Mouse (Mus musculus): ENCODE measurements around the gene Higd1c.
A peak's percentile ranks its signal among the peaks of the same experiment; 100 is the strongest.
"Not testable (repeated sequence)": the region's sequence is repeated elsewhere in the genome, so short reads cannot be mapped to it uniquely, and the experiment has no call there.

Gene Higd1c

GRCm38 (mm10) chr15:100410918-100411672 is 46.8 kb downstream of the Higd1c start:
- DNase-seq (ENCODE audit: low read depth, low spot score) = no peak

GRCm38 (mm10) chr15:100411731-100412130 is 47.4 kb downstream of the Higd1c start:
- no peak for DNase-seq (ENCODE audit: low read depth, low spot score)

- DNase-seq (ENCODE audit: low read depth, low spot score) = no peak
These were observed 49.0 kb downstream of the Higd1c start for GRCm38 (mm10) chr15:100413306-100413705.

GRCm38 (mm10) chr15:100414011-100414410 is 49.7 kb downstream of the Higd1c start:
- DNase-seq (ENCODE audit: low read depth, low spot score) = no peak

DNA sequence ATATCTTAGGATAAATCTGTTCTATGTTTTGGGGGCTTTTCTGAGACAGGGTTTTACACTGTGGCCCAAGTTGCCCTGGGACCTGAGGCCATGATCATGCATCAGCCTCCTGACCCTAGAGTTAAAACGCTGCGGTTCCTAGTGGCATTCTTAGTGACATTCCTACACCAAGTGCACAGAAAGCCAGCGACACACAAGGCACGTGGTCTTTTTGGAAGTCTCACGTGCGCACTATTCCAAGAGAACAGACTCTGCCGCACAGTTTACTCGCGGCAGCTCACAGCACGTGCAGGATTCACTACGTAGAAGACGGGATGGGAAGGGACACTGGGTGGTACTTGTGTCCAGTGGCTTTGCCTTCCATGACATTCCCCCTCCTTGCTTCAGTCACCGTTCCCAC is 50.6 kb downstream of the Higd1c start:
- no peak for DNase-seq (ENCODE audit: low read depth, low spot score)

- no peak for DNase-seq (ENCODE audit: low read depth, low spot score)
These were observed 51.3 kb downstream of the Higd1c start for GRCm38 (mm10) chr15:100415684-100416083.

- no peak for DNase-seq (ENCODE audit: low read depth, low spot score)
These were observed 53.6 kb downstream of the Higd1c start for GRCm38 (mm10) chr15:100417854-100418450.

DNA sequence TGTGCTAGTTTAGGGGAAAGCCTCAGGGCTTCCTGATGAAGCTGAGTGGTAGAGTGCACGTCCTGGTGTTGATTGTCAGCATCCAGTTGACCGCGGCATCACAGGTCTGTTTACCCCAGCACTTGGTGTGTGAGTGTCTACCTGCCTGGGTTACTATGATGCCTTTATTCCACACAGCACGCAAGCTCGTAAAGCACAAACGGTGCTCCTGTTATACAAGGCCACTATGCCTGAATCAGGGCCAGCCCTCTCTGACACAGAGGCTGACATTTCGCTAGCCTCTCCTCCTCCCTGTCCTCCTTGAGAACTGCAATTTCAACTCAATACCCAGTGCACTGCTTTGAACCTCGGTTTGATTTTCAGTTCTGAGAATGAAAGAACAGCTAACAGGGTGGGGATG is 55.0 kb downstream of the Higd1c start:
- DNase-seq (ENCODE audit: low read depth, low spot score) = no peak

DNA sequence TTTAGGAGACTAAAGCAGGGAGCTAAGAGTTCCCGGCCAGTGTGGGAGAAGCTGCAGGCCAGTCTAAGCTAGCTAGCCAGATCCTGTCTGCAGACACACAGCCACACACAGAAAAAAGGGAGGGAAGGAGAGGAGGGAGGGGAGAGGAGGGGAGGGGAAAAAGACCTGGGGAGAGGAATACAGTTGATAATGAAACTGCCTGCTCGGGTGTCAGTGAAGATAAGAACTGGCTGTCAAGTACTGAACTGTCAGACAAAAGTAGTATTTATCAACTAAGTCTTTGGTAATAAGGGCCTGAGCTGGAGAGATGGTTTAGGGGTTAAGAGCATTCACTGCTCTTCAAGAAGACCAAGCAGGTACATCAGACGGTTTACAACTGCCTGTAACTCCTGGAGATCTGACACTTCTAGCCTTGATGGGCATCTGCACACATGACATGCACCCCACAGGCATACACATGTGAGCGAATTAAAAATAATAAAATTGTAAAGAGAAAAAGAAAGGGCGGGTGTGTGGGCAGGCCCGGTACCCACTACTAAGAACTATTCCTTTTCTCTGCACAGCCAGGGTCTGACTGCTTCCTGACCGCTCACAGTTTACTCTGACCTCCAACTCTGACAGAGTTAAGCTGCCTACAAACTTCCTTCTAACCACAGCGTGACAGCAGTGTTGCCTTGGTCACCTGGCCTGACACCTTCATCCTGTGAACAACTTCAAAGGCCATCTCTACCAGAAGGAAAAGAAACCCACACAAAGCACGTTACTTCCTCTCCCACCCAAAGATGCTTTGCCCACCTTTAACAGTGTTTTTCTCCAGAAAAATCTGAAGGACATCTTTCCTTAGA is 55.8 kb downstream of the Higd1c start:
- DNase-seq (ENCODE audit: low read depth, low spot score) = no peak

GRCm38 (mm10) chr15:100421059-100421757 is 56.9 kb downstream of the Higd1c start:
- DNase-seq (ENCODE audit: low read depth, low spot score) = no peak

DNA sequence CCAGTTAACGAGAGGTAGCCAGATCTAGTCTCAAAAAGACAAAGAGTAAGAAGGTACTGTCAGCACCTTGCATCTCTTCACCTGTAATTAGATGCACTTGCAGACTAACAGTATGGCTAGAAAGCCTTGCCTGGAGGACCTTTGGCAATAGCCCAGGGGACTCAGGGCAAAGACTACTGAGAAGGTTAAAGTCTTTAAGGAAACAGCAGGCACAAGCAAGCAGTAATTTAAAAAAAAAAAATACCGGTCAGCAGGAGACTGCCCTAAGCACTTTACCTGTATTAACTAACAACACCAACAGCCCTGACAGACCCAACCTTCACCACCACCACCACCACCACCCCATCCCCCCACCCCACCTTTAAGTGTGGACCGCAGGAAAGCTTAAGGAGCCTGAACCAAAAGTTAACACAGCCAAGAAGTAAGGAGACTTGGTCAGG is 57.4 kb downstream of the Higd1c start, which contains the start of gene Gm5475:
TSS of gene Gm5475 (plus strand) at position 390 of the 440 bp plus-strand sequence.
- not testable (repeated sequence) for DNase-seq (ENCODE audit: low read depth, low spot score)

GRCm38 (mm10) chr15:100422476-100422875 is 58.1 kb downstream of the Higd1c start:
- no peak for DNase-seq (ENCODE audit: low read depth, low spot score)

DNA sequence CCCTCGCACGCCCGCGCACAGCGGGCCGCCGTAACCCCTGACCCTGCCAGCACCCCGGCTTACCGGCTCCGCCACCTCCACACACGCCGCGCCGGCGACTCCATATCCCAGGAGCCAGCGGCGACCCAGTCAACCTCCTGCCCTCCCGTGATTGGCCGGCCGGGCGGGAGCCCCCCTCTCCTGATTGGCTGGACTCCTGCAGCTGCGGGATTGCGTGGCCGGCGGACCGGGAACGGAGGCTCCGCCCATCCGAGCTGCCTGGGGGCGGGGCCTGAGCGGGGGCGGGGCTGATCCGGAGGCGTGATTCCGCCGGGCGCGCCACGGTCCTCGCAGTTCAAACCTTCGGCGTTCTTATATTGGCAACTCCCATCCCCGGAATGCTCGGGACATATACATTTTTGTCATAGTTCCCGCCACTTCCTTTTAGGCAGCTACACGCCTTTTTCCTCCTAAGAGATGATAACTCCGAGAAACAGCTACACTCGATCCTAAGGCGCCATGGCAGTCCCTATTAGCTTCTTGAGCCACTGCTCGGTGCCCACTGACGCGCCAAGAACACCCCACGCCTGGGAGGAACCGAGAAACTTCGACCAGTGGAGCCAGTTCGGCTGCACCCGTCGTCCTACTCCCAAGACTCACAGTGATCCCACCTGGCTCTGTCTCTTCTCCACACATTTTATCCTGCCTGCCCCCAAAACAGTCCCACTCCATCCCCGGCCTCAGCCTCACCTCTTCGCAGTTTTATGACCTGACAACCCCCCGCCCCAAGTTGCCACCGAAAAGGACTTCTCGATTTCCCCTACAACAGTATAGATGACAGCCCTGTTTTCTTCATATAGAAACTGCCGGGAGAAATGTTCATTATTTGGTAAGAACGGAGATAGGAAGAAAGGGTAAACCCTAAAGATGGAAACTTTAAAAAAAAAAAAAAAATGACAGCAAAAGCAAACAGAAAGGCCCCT is 58.8 kb downstream of the Higd1c start:
- peak; percentile 85 for DNase-seq (ENCODE audit: low read depth, low spot score)

DNA sequence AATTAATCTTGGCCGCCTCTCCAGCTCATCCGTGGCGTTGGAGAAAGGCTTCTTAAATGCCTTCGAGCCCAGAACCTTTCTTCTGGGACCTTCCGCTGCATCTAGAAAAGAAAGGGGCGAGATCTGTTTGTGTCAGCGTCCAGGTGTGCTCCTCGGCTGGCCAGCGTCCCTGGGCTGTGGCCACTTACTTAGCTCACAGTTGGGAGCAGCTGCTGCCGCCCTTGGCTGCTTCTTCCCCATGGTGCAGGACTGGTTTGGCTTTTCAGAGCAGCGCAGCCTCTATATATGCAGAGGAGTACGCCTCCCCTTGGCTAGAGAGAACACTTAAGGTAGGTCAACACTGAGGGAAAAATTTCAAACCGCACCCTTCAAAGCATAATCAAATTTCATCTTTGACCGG is 59.6 kb downstream of the Higd1c start:
- DNase-seq (ENCODE audit: low read depth, low spot score) = no peak

- DNase-seq (ENCODE audit: low read depth, low spot score) = no peak
These were observed 60.2 kb downstream of the Higd1c start, which contains the start of gene Slc11a2 for GRCm38 (mm10) chr15:100424396-100425122. Slc11a2 (minus strand) TSS chr15:100425072.

DNA sequence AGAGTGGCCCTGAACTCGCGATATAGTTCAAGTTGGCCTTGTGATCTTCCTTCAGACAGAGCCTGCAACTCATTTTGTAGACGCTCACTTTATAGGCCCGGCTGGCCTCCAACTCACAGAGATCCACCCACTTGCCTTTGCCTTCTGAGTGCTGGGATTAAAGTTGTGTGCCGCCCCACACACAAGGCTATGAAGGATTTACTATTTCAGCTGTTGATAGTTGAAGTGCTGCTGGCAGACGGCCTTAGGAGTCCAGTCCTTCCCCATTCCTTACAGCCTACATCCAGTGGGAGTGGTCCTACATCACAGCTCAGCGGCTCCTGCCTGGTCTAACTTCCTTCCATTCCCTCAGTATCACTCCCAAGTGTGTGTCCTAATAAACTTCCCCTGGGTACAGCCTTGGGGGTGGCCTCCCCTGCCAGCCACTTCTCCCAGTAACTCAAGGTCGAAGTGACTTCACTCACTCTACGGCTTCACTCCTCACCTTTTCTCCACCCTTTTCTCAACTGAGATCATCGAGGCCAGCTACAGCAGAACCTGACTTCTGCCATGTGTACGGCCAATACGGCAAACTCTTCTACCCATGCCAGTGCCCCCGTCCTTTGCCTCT is 64.1 kb downstream of the Higd1c start:
- DNase-seq (ENCODE audit: low read depth, low spot score) = no peak

GRCm38 (mm10) chr15:100429959-100430565 is 65.7 kb downstream of the Higd1c start:
- no peak for DNase-seq (ENCODE audit: low read depth, low spot score)

DNA sequence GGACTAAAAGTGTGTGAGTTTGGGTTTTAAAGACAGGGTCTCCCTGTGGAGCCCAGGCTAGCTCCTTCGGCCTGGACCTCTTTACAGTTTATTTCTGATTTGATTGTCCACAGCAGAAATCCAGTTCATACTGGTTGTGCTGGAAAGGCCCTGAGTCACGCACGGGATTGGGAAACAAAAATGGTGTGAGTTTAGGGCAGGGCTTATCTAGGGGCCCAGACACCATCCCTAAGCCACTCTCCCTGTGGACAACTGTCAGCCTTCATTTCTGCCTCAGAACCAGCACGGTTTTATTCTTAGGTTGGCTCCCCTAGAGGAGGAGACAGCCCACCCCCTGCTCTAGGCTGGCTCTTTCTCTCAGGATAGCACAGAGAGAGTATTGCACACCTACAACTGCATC is 68.9 kb downstream of the Higd1c start:
- DNase-seq (ENCODE audit: low read depth, low spot score) = no peak
